Mouse (Mus musculus) cerebellum, adult 9-11 months (tissue): ENCODE results near the gene Vmn1r117.
"Not testable (repeated sequence)": the region's sequence is repeated elsewhere in the genome, so short reads cannot be mapped to it uniquely, and the experiment has no call there.

ENCODE experiments used
- DNase-seq: peaks from one replicate; pipeline ENCODE4 v3.0.0; 2022

Vmn1r117 gene

GRCm38 (mm10) chr7:20884021-20884420 lies at the start of gene Vmn1r117:
Vmn1r117 (minus strand) TSS chr7:20884121.
- not testable (repeated sequence) for DNase-seq

- not testable (repeated sequence) for DNase-seq
Measured at GRCm38 (mm10) chr7:20912247-20912646, 28.3 kb upstream of the Vmn1r117 start, which contains the start of gene Vmn1r118. Vmn1r118 (minus strand) TSS chr7:20912347.

GRCm38 (mm10) chr7:20871956-20872355 lies 12.0 kb downstream of the Vmn1r117 start, which contains the start of gene Vmn1r116:
Vmn1r116 (plus strand) TSS chr7:20872256.
- DNase-seq, result not testable (repeated sequence)

- DNase-seq, result not testable (repeated sequence)
Measured at GRCm38 (mm10) chr7:20844885-20845284, 39.0 kb downstream of the Vmn1r117 start, which contains the start of gene Vmn1r115. Vmn1r115 (minus strand) TSS chr7:20844985.
